Mouse (Mus musculus): ENCODE data around the gene Ankrd13c. TPM values are rescaled to one million over a fixed set of nuclear protein-coding genes. Genes with fewer than 3 reads are reported as not detected.

The Ankrd13c gene
- polyA plus RNA-seq, 1 experiment = 50.7 TPM

GRCm38 (mm10) chr3:158040755-158041154, 93.7 kb downstream of the Ankrd13c start:
- Histone ChIP-seq H3K27ac (ENCODE audit: insufficient read depth, low read length) (no peak overlapping the region), H3K4me1 (ENCODE audit: control insufficient read depth, insufficient read depth, low read length) (no peaks in the 10 kb centered on the region; the same call in 1 of the 2 replicates), H3K4me3 (ENCODE audit: insufficient read depth, low read length) (no peak overlapping the region)
- no peak for TF ChIP-seq CTCF (IDR thresholded peaks at IDR 0.05; ENCODE audit: extremely low read depth, insufficient read depth, low read length)
- no peak for TF ChIP-seq POLR2A (IDR thresholded peaks at IDR 0.05; ENCODE audit: extremely low read depth, insufficient read depth, low read length)

GRCm38 (mm10) chr3:158049508-158049907, 102.5 kb downstream of the Ankrd13c start:
- no peaks in the 10 kb centered on the region; the same call in 1 of the 2 replicates for H3K4me1 ChIP-seq (ENCODE audit: control insufficient read depth, insufficient read depth, low read length)
- no peak overlapping the region for H3K4me3 ChIP-seq (ENCODE audit: insufficient read depth, low read length)
- no peak for TF ChIP-seq CTCF (IDR thresholded peaks at IDR 0.05; ENCODE audit: extremely low read depth, insufficient read depth, low read length)
- TF ChIP-seq POLR2A (IDR thresholded peaks at IDR 0.05; ENCODE audit: extremely low read depth, insufficient read depth, low read length) = no peak
- no peak overlapping the region for H3K27ac ChIP-seq (ENCODE audit: insufficient read depth, low read length)

Other genes with a start within 250 kb of the Ankrd13c start
- 6.7 and 7.2 TPM in 2 replicates for gene Cth, start 22.2 kb upstream of the Ankrd13c start, polyA plus RNA-seq (2012; rRNA removed)
- 432 and 510 TPM in 2 replicates for gene Srsf11, start 89.4 kb downstream of the Ankrd13c start, polyA plus RNA-seq (2012; rRNA removed)
- gene Lrrc40, start 89.4 kb downstream of the Ankrd13c start, polyA plus RNA-seq (2012; rRNA removed) = 22.3 and 23.5 TPM in 2 replicates